Mouse (Mus musculus): Measurements from ENCODE around the gene Agbl2. TPM values are rescaled to one million over a fixed set of nuclear protein-coding genes. Genes with fewer than 3 reads are reported as not detected.

The Agbl2 gene
- polyA plus RNA-seq (2015; fragmentation: Nextera tagmentation; extraction: Ambion mirVana), result 0.21 and 0.31 TPM in 2 replicates

- WGBS, result 6% methylated on average over 11 of the region's 11 CpGs
- H3K9ac ChIP-seq (replicated peaks), result peak within 1 kb of the TSS; percentile 46
- peak; percentile 69 for ATAC-seq
Measured at GRCm38 (mm10) chr2:90782458-90782857, at the start of gene Agbl2. Gene Agbl2 (plus strand): TSS chr2:90782727.

DNA sequence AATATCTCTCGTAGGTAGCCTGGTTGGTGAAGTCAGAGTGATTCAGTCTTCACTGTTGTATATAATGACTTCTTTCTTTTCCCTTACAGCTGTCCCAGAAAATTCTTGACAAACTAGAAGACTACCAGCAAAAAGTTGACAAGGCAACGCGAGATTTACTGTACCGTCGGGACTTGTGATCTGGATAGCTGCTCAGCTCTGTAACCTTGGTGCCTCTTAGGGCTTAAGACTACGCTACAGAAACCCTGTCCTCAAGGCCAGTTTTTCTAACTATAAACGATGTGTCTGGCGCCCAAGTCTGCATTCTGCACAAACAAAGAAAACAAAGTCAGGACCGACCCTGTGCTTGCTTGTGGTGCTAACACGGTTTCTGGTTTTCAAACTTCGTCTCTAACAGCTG is 47.2 kb upstream of the Agbl2 start:
- 96% methylated on average over 11 of the region's 11 CpGs for WGBS
- H3K4me3 ChIP-seq (replicated peaks), result no peak overlapping the region
- H3K27me3 ChIP-seq, result no peaks in the 10 kb centered on the region
- ATAC-seq, result no peak
- H3K9ac ChIP-seq (replicated peaks), result no peak overlapping the region
- H3K27ac ChIP-seq, result no peak overlapping the region
- no peaks in the 10 kb centered on the region for H3K4me1 ChIP-seq (replicated peaks)
- H3K4me2 ChIP-seq (replicated peaks), result no peak overlapping the region
- H3K36me3 ChIP-seq, result peaks cover 72% of the 10 kb centered on the region
- H3K9me3 ChIP-seq, result no peaks in the 10 kb centered on the region

More at GRCm38 (mm10) chr2:90782458-90782857, at the start of gene Agbl2:
- peak within 1 kb of the TSS; percentile 56 for H3K4me2 ChIP-seq (replicated peaks)
- peaks cover 14% of the 10 kb centered on the region for H3K4me1 ChIP-seq (replicated peaks)
- H3K27ac ChIP-seq, result no peak within 1 kb of the TSS
- H3K4me3 ChIP-seq (replicated peaks), result peak within 1 kb of the TSS; percentile 29
- H3K27me3 ChIP-seq, result peaks cover 12% of the 10 kb centered on the region
- no peaks in the 10 kb centered on the region for H3K9me3 ChIP-seq
- H3K36me3 ChIP-seq, result peaks cover 34% of the 10 kb centered on the region

- no peak for ATAC-seq
- Histone ChIP-seq H3K27me3 (no peaks in the 10 kb centered on the region), H3K36me3 (peaks cover 40% of the 10 kb centered on the region), H3K9ac (replicated peaks) (no peak overlapping the region), H3K27ac (no peak overlapping the region), H3K9me3 (no peaks in the 10 kb centered on the region), H3K4me3 (replicated peaks) (no peak overlapping the region), H3K4me2 (replicated peaks) (no peak overlapping the region), H3K4me1 (replicated peaks) (no peaks in the 10 kb centered on the region)
- 89% methylated on average over 3 of the region's 3 CpGs for WGBS
Measured at GRCm38 (mm10) chr2:90738801-90739200, 43.7 kb upstream of the Agbl2 start.

GRCm38 (mm10) chr2:90739327-90739726 is 43.2 kb upstream of the Agbl2 start:
- ATAC-seq, result no peak

GRCm38 (mm10) chr2:90739921-90740320 is 42.6 kb upstream of the Agbl2 start:
- ATAC-seq, result no peak
- Histone ChIP-seq H3K9ac (replicated peaks) (no peak overlapping the region), H3K9me3 (no peaks in the 10 kb centered on the region), H3K27me3 (no peaks in the 10 kb centered on the region), H3K27ac (no peak overlapping the region), H3K36me3 (peaks cover 29% of the 10 kb centered on the region), H3K4me3 (replicated peaks) (no peak overlapping the region), H3K4me1 (replicated peaks) (0 out of 2 replicates have a peak, but pooled peaks cover 6% of the 10 kb centered on the region), H3K4me2 (replicated peaks) (no peak overlapping the region)
- WGBS, result 90% methylated on average over 5 of the region's 5 CpGs

More at GRCm38 (mm10) chr2:90739327-90739726, 43.2 kb upstream of the Agbl2 start:
- H3K4me3 ChIP-seq (replicated peaks), result no peak overlapping the region
- no peak overlapping the region for H3K9ac ChIP-seq (replicated peaks)
- H3K36me3 ChIP-seq, result peaks cover 35% of the 10 kb centered on the region
- H3K27ac ChIP-seq, result no peak overlapping the region
- no peak overlapping the region for H3K4me2 ChIP-seq (replicated peaks)
- 0 out of 2 replicates have a peak, but pooled peaks cover 3% of the 10 kb centered on the region for H3K4me1 ChIP-seq (replicated peaks)
- WGBS, result 95% methylated on average over 3 of the region's 3 CpGs
- H3K27me3 ChIP-seq, result no peaks in the 10 kb centered on the region
- no peaks in the 10 kb centered on the region for H3K9me3 ChIP-seq

DNA sequence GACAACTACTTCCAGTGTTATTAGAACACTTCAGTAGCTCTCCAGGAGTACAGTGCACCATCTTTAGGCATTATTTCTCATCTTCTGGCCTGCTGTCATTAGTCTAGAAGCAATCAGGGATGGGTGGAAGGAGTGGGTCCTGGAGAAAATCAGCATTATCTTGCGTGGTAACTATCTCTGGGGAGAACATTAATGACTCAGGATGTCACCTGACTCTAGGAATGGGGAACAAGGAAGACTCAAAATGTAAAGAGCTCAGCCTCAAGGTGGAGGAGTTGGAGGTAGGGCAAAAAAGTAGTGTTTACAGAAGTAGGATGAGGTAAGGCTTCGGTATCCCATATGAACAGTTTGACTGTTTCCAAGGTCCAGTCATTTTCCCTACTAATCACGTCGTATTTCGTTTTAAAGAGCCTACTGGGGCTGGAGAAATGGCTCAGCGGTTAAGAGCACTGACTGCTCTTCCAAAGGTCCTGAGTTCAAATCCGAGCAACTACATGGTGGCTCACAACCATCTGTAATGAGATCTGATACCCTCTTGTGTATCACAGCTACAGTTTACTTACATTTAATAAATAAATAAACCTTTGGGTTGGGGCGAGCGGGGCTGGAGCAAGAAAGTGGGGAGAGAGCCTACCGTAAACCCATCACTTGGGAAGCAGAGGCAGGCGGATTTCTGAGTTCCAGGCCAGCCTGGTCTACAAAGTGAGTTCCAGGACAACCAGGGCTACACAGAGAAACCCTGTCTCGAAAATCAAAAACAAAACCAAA is 38.1 kb upstream of the Agbl2 start:
- Histone ChIP-seq H3K27me3 (no peaks in the 10 kb centered on the region), H3K36me3 (peaks cover 10% of the 10 kb centered on the region), H3K4me1 (replicated peaks) (peaks cover 34% of the 10 kb centered on the region), H3K9me3 (no peaks in the 10 kb centered on the region), H3K27ac (peak overlapping the region; percentile 97), H3K4me3 (replicated peaks) (peak overlapping the region; percentile 97), H3K4me2 (replicated peaks) (peak overlapping the region; percentile 55), H3K9ac (replicated peaks) (peak overlapping the region; percentile 59)
- WGBS, result 61% methylated on average over 12 of the region's 12 CpGs
- ATAC-seq, result peak; percentile 10

- WGBS, result under 1% methylated on average over 44 of the region's 44 CpGs
- peak; percentile 100 for ATAC-seq
- peak within 1 kb of the TSS; percentile 97 for H3K27ac ChIP-seq
Measured at GRCm38 (mm10) chr2:90745053-90745678, 37.4 kb upstream of the Agbl2 start, which contains the start of gene Fnbp4. Gene Fnbp4 (plus strand): TSS chr2:90745370.

DNA sequence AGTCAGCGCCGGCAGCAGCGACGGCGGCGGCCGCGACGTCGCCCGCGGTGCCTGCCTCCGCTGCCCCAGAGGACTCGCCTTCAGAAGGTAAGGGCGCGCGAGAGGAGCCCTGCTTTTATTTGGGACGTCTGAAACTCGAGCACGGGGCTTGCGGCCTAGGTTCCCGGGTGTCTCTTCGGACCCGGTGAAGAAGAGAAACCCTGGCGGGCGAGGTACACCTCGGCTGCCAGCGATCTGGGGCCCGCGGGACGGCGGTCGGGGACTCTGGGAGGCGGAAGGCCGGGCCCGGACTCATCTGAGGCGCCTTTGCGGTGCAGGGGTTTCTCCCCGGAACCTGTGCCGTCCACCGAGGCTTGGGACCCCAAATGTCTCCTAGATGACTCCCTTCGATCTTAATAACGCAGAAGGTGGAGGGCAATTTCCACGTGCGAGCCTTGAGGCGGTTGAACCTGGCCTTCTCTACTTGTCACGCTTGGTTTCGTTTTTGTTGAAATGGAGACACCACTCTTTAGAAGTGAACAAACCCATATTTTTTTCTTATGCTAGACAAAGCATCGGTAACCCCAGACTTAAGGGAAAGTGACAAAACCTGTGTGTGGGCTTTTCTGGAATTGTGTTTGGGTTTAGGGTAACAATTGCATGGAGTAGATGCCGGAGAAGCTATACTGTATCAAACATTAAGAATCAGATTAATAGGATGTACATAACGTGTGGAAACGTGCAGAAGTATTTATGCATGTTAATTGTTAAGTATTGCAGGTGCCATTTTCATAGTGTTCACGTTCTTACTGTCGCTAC is 36.6 kb upstream of the Agbl2 start:
- Histone ChIP-seq H3K4me2 (replicated peaks) (peak overlapping the region; percentile 79), H3K9ac (replicated peaks) (peak overlapping the region; percentile 99), H3K36me3 (peaks cover 19% of the 10 kb centered on the region), H3K9me3 (no peaks in the 10 kb centered on the region), H3K27me3 (no peaks in the 10 kb centered on the region), H3K27ac (peak overlapping the region; percentile 97), H3K4me1 (replicated peaks) (peaks cover 41% of the 10 kb centered on the region), H3K4me3 (replicated peaks) (peak overlapping the region; percentile 97)
- peak; percentile 21 for ATAC-seq
- under 1% methylated on average over 54 of the region's 54 CpGs for WGBS

More at GRCm38 (mm10) chr2:90745053-90745678, 37.4 kb upstream of the Agbl2 start, which contains the start of gene Fnbp4:
- H3K4me1 ChIP-seq (replicated peaks), result peaks cover 41% of the 10 kb centered on the region
- H3K36me3 ChIP-seq, result peaks cover 14% of the 10 kb centered on the region
- H3K27me3 ChIP-seq, result no peaks in the 10 kb centered on the region
- H3K9me3 ChIP-seq, result no peaks in the 10 kb centered on the region
- peak within 1 kb of the TSS; percentile 97 for H3K4me3 ChIP-seq (replicated peaks)
- H3K4me2 ChIP-seq (replicated peaks), result peak within 1 kb of the TSS; percentile 79
- peak within 1 kb of the TSS; percentile 99 for H3K9ac ChIP-seq (replicated peaks)

- Histone ChIP-seq H3K4me2 (replicated peaks) (peak overlapping the region; percentile 79), H3K4me1 (replicated peaks) (peaks cover 41% of the 10 kb centered on the region), H3K4me3 (replicated peaks) (peak overlapping the region; percentile 97), H3K9ac (replicated peaks) (peak overlapping the region; percentile 99), H3K36me3 (peaks cover 25% of the 10 kb centered on the region), H3K9me3 (no peaks in the 10 kb centered on the region), H3K27me3 (no peaks in the 10 kb centered on the region), H3K27ac (peak overlapping the region; percentile 97; the same call in 1 of the 2 replicates)
- WGBS, result 15% methylated on average over 4 of the region's 4 CpGs
- no peak for ATAC-seq
Measured at GRCm38 (mm10) chr2:90746538-90746865, 36.0 kb upstream of the Agbl2 start.

GRCm38 (mm10) chr2:90747131-90747530 is 35.4 kb upstream of the Agbl2 start:
- no peak for ATAC-seq
- WGBS, result 93% methylated on average over 10 of the region's 10 CpGs
- peaks cover 41% of the 10 kb centered on the region for H3K4me1 ChIP-seq (replicated peaks)
- H3K27me3 ChIP-seq, result no peaks in the 10 kb centered on the region
- peak overlapping the region; percentile 97 for H3K4me3 ChIP-seq (replicated peaks)
- no peak overlapping the region for H3K27ac ChIP-seq
- peak overlapping the region; percentile 79 for H3K4me2 ChIP-seq (replicated peaks)
- H3K36me3 ChIP-seq, result peaks cover 28% of the 10 kb centered on the region
- peak overlapping the region; percentile 99; the same call in 1 of the 2 replicates for H3K9ac ChIP-seq (replicated peaks)
- no peaks in the 10 kb centered on the region for H3K9me3 ChIP-seq

DNA sequence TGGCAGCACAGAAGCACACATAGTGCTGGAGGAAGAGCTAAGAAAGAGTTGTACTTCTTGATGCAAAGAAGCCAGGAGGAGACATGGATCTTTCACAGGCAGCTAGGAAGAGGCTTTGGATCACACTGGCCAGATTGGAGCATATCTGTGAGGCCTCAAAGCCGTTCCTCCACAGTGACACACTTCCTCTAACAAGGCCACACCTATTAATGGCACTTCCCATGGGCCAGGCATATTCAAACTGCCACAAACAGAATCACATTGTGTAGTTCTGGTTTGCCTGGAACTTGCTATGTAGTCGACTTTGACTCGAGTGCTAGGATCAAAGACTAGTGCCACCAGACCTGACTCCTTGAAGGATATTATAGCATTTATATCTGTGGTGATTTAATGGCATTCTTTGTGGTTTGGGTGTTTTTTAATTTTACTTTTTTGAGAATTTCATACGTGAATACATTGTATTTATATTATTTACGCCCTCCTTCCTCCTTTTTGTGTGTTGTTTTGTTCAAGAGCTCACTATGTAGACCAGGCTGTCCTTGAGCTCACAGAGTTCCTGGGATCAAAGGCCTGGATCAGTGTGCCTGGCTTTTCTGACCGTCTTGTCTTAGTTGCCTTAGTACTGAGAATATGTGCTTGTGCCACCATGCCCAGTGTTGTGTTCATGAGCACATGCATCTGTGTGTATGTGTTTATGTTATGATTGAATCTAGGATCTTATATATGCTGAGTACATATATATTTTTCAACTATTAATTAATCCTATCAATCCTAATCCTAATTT is 32.7 kb upstream of the Agbl2 start:
- WGBS, result 77% methylated on average over 6 of the region's 6 CpGs
- Histone ChIP-seq H3K9ac (replicated peaks) (peak overlapping the region; percentile 28; the same call in 1 of the 2 replicates), H3K36me3 (peaks cover 55% of the 10 kb centered on the region), H3K4me2 (replicated peaks) (no peak overlapping the region), H3K4me1 (replicated peaks) (peaks cover 35% of the 10 kb centered on the region), H3K4me3 (replicated peaks) (no peak overlapping the region), H3K27ac (no peak overlapping the region), H3K9me3 (no peaks in the 10 kb centered on the region), H3K27me3 (no peaks in the 10 kb centered on the region)
- no peak for ATAC-seq
